In the genomic region with DNA sequence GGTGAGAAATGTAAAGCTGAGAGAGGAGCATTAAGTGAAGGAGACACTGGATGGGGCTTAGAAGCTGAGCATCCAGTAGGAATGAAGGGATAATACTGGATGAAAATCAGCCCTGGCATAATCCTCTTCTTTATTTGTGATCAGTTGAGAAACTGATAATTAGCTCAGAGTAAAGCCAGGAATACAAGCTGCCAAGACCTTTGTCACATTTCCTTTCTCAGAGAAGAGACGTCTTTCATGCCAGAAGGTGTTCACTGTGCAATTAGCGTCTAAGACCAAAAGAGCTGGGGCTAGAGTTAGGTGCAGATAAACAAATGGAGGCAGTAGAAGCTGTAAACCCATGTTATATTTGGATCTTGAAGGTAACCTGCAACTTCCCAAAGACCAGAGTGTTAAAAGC, we compare ENCODE assay signal across 27 mouse cellular contexts.
"Had no signal": no experiment of that assay in that cellular context is flagged by ENCODE, and none has a peak within 500 bp of the region (broad histone marks: within the 10 kb centered on the region; RNA-seq: fewer than 3 reads in every experiment).

No protein-coding gene starts in this region.

- H3K4me2 ChIP-seq: heart, embryonic 11.5 days; heart, embryonic 13.5 days; heart, embryonic 15.5 days; hindbrain, embryonic 13.5 days; hindbrain, embryonic 15.5 days; kidney, embryonic 15.5 days; limb, embryonic 13.5 days; limb, embryonic 15.5 days; liver, embryonic 12.5 days had no signal

- H3K27me3 ChIP-seq: heart, embryonic 13.5 days; heart, embryonic 15.5 days; hindbrain, embryonic 13.5 days; hindbrain, embryonic 15.5 days; kidney, embryonic 15.5 days; limb, embryonic 13.5 days; limb, embryonic 15.5 days; liver, embryonic 12.5 days had no signal

- H3K4me1 ChIP-seq: heart, embryonic 13.5 days; heart, embryonic 15.5 days; hindbrain, embryonic 13.5 days; hindbrain, embryonic 15.5 days; kidney, embryonic 15.5 days; limb, embryonic 13.5 days; limb, embryonic 15.5 days had no signal

- H3K27ac ChIP-seq: gastrocnemius, adult 2 months; heart, adult 2 months; heart, embryonic 13.5 days; heart, embryonic 15.5 days; hindbrain, embryonic 13.5 days; hindbrain, embryonic 15.5 days; hindbrain, postnatal 0 days; kidney, embryonic 15.5 days; kidney, postnatal 0 days; limb, embryonic 13.5 days; limb, embryonic 15.5 days; liver, embryonic 12.5 days had no signal

- DNase-seq: gastrocnemius, adult 2 months; gastrocnemius, postnatal 10 days; gastrocnemius, postnatal 36 days; heart, adult 11 months; heart, adult 2 months; heart, postnatal 14 days; heart, postnatal 36 days; kidney, adult 11 months; kidney, adult 2 months; kidney, adult 9 months; kidney, postnatal 14 days; kidney, postnatal 36 days; layer of hippocampus, adult 9-11 months; layer of hippocampus, postnatal 36 days; left cerebral cortex, postnatal 4 days had no signal

- H3K36me3 ChIP-seq: heart, embryonic 13.5 days; heart, embryonic 15.5 days; hindbrain, embryonic 13.5 days; hindbrain, embryonic 15.5 days; kidney, embryonic 15.5 days; limb, embryonic 13.5 days; limb, embryonic 15.5 days; liver, embryonic 12.5 days had no signal

- H3K9me3 ChIP-seq: heart, embryonic 13.5 days; heart, embryonic 15.5 days; hindbrain, embryonic 13.5 days; hindbrain, embryonic 15.5 days; kidney, embryonic 15.5 days; limb, embryonic 13.5 days; limb, embryonic 15.5 days; liver, embryonic 12.5 days had no signal

- ATAC-seq: hindbrain, postnatal 0 days; intestine, embryonic 16.5 days; liver, embryonic 12.5 days had no signal

- H3K9ac ChIP-seq: heart, embryonic 13.5 days; heart, embryonic 15.5 days; hindbrain, embryonic 13.5 days; hindbrain, embryonic 15.5 days; kidney, embryonic 15.5 days; limb, embryonic 13.5 days; limb, embryonic 15.5 days; liver, embryonic 12.5 days had no signal

- H3K4me3 ChIP-seq: gastrocnemius, adult 2 months; heart, adult 2 months; heart, embryonic 13.5 days; heart, embryonic 15.5 days; hindbrain, embryonic 13.5 days; hindbrain, embryonic 15.5 days; kidney, embryonic 15.5 days; limb, embryonic 13.5 days; limb, embryonic 15.5 days; liver, embryonic 12.5 days had no signal
